Mouse (Mus musculus) heart, embryonic 16.5 days (tissue): Measurements from ENCODE around the gene Acsl6. TPM values are rescaled to one million over a fixed set of nuclear protein-coding genes. Genes with fewer than 3 reads are reported as not detected.

ENCODE experiments used
- ATAC-seq: fragments of 200-750 bp; cut with Nextera tagmentation; replicated peaks from 2 replicates; pipeline ENCODE4 v1.8.0; 2017; ENCODE audit warnings: moderate number of reproducible peaks; ENCODE audit not compliant: insufficient read depth, low FRiP score; ENCODE audit errors: extremely low read depth
- H3K27ac ChIP-seq: fragments of 300-500 bp; sonication (generic); 2 replicates; pipeline ENCODE4 v1.5.1; 2014; ENCODE audit warnings: mild to moderate bottlenecking, low read length, control low read depth, moderate library complexity
- H3K27me3 ChIP-seq: fragments of 300-500 bp; sonication (generic); 2 replicates; pipeline ENCODE4 v1.6.1; 2014; ENCODE audit warnings: low read length, mixed read lengths; ENCODE audit not compliant: control insufficient read depth, insufficient read depth
- H3K36me3 ChIP-seq: fragments of 300-500 bp; sonication (generic); 2 replicates; pipeline ENCODE4 v1.6.1; 2014; ENCODE audit not compliant: control insufficient read depth, insufficient read depth
- H3K4me1 ChIP-seq: fragments of 300-500 bp; sonication (generic); 2 replicates; pipeline ENCODE4 v1.6.1; 2014; ENCODE audit warnings: low read length, mixed read lengths; ENCODE audit not compliant: control insufficient read depth, insufficient read depth
- H3K4me2 ChIP-seq: fragments of 300-500 bp; sonication (generic); 2 replicates; pipeline ENCODE4 v1.6.1; 2014; ENCODE audit warnings: low read depth, mild to moderate bottlenecking, control low read depth, low read length
- H3K4me3 ChIP-seq: fragments of 300-500 bp; sonication (generic); 2 replicates; pipeline ENCODE4 v1.5.1; 2014; ENCODE audit warnings: mild to moderate bottlenecking, control low read depth, low read length
- H3K9ac ChIP-seq: fragments of 300-500 bp; sonication (generic); 2 replicates; pipeline ENCODE4 v1.6.1; 2014; ENCODE audit warnings: low read length, control low read depth
- H3K9me3 ChIP-seq: fragments of 300-500 bp; sonication (generic); replicated peaks from 2 replicates; pipeline ENCODE4 v1.6.1; 2016; ENCODE audit warnings: low read length; ENCODE audit not compliant: control insufficient read depth
- WGBS: fragments of 180-500 bp; shearing (Covaris S2); extraction: QIAGEN DNeasy Blood & Tissue Kit; methylation state at CpG from one replicate; pipeline ENCODE4 v1.1.7; 2014; 5-methylcytosine and 5-hydroxymethylcytosine counted together
- polyA plus RNA-seq: library from polyadenylated mRNA; unstranded; fragments of >200 nt; fragmentation: Nextera tagmentation; extraction: Ambion mirVana; gene quantifications from 2 replicates; pipeline ENCODE4 v1.2.1, GENCODE M21; 2015

Acsl6 gene
- polyA plus RNA-seq: 0.37 and 0.66 TPM in 2 replicates

GRCm38 (mm10) chr11:54303728-54304470, at the start of gene Acsl6:
Gene Acsl6, plus strand, starts transcription at chr11:54303798.
- peaks cover 1% of the 10 kb centered on the region; the same call in 1 of the 2 replicates for H3K9me3 ChIP-seq
- under 1% methylated on average over 58 of the region's 59 CpGs for WGBS
- no peak for ATAC-seq
- no peak within 1 kb of the TSS for H3K27ac ChIP-seq
- peaks cover 24% of the 10 kb centered on the region for H3K27me3 ChIP-seq
- H3K9ac ChIP-seq: peak within 1 kb of the TSS; percentile 50
- H3K4me2 ChIP-seq: peak within 1 kb of the TSS; percentile 94
- peak within 1 kb of the TSS; percentile 58 for H3K4me3 ChIP-seq
- no peaks in the 10 kb centered on the region for H3K36me3 ChIP-seq
- peaks cover 8% of the 10 kb centered on the region for H3K4me1 ChIP-seq

- 40% methylated on average over 4 of the region's 4 CpGs for WGBS
- H3K9ac ChIP-seq: no peak overlapping the region
Measured at GRCm38 (mm10) chr11:54254114-54254513, 49.5 kb upstream of the Acsl6 start.

GRCm38 (mm10) chr11:54256624-54257376, 46.8 kb upstream of the Acsl6 start:
- Histone ChIP-seq H3K4me1 (no peaks in the 10 kb centered on the region), H3K27ac (no peak overlapping the region), H3K36me3 (no peaks in the 10 kb centered on the region), H3K27me3 (0 out of 2 replicates have a peak, but pooled peaks cover 3% of the 10 kb centered on the region), H3K4me2 (no peak overlapping the region), H3K9ac (no peak overlapping the region), H3K9me3 (no peaks in the 10 kb centered on the region), H3K4me3 (no peak overlapping the region)
- 60% methylated on average over 3 of the region's 3 CpGs for WGBS
- peak; percentile 55 for ATAC-seq

More at GRCm38 (mm10) chr11:54254114-54254513, 49.5 kb upstream of the Acsl6 start:
- peaks cover 5% of the 10 kb centered on the region for H3K4me1 ChIP-seq
- H3K9me3 ChIP-seq: no peaks in the 10 kb centered on the region
- no peaks in the 10 kb centered on the region for H3K36me3 ChIP-seq
- no peak overlapping the region for H3K27ac ChIP-seq
- no peak for ATAC-seq
- no peak overlapping the region for H3K4me3 ChIP-seq
- no peak overlapping the region for H3K4me2 ChIP-seq
- H3K27me3 ChIP-seq: 0 out of 2 replicates have a peak, but pooled peaks cover 3% of the 10 kb centered on the region

GRCm38 (mm10) chr11:54263405-54264031, 40.1 kb upstream of the Acsl6 start:
- Histone ChIP-seq H3K9ac (no peak overlapping the region), H3K36me3 (no peaks in the 10 kb centered on the region), H3K27ac (no peak overlapping the region), H3K4me3 (no peak overlapping the region), H3K4me2 (no peak overlapping the region), H3K27me3 (no peaks in the 10 kb centered on the region), H3K4me1 (no peaks in the 10 kb centered on the region), H3K9me3 (no peaks in the 10 kb centered on the region)
- 6% methylated on average over 1 of the region's 1 CpGs for WGBS
- no peak for ATAC-seq

- ATAC-seq: no peak
- H3K9ac ChIP-seq: no peak overlapping the region
- no peaks in the 10 kb centered on the region for H3K4me1 ChIP-seq
- H3K4me3 ChIP-seq: no peak overlapping the region
- H3K9me3 ChIP-seq: no peaks in the 10 kb centered on the region
- no peaks in the 10 kb centered on the region for H3K27me3 ChIP-seq
- H3K27ac ChIP-seq: no peak overlapping the region
- no peak overlapping the region for H3K4me2 ChIP-seq
- H3K36me3 ChIP-seq: no peaks in the 10 kb centered on the region
- 56% methylated on average over 2 of the region's 2 CpGs for WGBS
Measured at GRCm38 (mm10) chr11:54264542-54264941, 39.1 kb upstream of the Acsl6 start.

GRCm38 (mm10) chr11:54267177-54267576, 36.4 kb upstream of the Acsl6 start, which contains the start of gene Il3:
Gene Il3, minus strand, starts transcription at chr11:54267277.
- Histone ChIP-seq H3K27me3 (no peaks in the 10 kb centered on the region), H3K4me3 (no peak within 1 kb of the TSS), H3K9ac (no peak within 1 kb of the TSS), H3K36me3 (no peaks in the 10 kb centered on the region), H3K27ac (no peak within 1 kb of the TSS), H3K4me2 (no peak within 1 kb of the TSS), H3K4me1 (no peaks in the 10 kb centered on the region), H3K9me3 (no peaks in the 10 kb centered on the region)
- ATAC-seq: no peak
- WGBS: 71% methylated on average over 6 of the region's 6 CpGs

- H3K36me3 ChIP-seq: no peaks in the 10 kb centered on the region
- WGBS: 71% methylated on average over 3 of the region's 3 CpGs
- H3K27me3 ChIP-seq: no peaks in the 10 kb centered on the region
- H3K9me3 ChIP-seq: no peaks in the 10 kb centered on the region
- H3K27ac ChIP-seq: no peak overlapping the region
- H3K4me2 ChIP-seq: no peak overlapping the region
- no peak overlapping the region for H3K9ac ChIP-seq
- ATAC-seq: no peak
- no peak overlapping the region for H3K4me3 ChIP-seq
- no peaks in the 10 kb centered on the region for H3K4me1 ChIP-seq
Measured at GRCm38 (mm10) chr11:54269191-54269896, 34.3 kb upstream of the Acsl6 start.

- Histone ChIP-seq H3K9me3 (no peaks in the 10 kb centered on the region), H3K4me1 (no peaks in the 10 kb centered on the region), H3K9ac (no peak overlapping the region), H3K27ac (no peak overlapping the region), H3K36me3 (no peaks in the 10 kb centered on the region), H3K4me3 (no peak overlapping the region), H3K4me2 (no peak overlapping the region), H3K27me3 (no peaks in the 10 kb centered on the region)
- 50% methylated on average over 5 of the region's 5 CpGs for WGBS
- ATAC-seq: no peak
Measured at GRCm38 (mm10) chr11:54271437-54271949, 32.1 kb upstream of the Acsl6 start.
